Mouse (Mus musculus) inflammation-experienced regulatory T-cells (primary cell): ENCODE measurements around the gene Krtap11-1. TPM values are rescaled to one million over a fixed set of nuclear protein-coding genes. Genes with fewer than 3 reads are reported as not detected.

Source experiments
- polyA plus RNA-seq, 2 experiments: library from polyadenylated mRNA; unstranded; fragments of 100-300 nt; shearing (Covaris generic); gene quantifications; one replicate each; pipeline ENCODE4 v1.2.1; 2017

Krtap11-1 gene
- not detected for polyA plus RNA-seq

GRCm38 (mm10) chr16:89571083-89571482, at the start of gene Krtap11-1:
Gene Krtap11-1, minus strand, starts transcription at chr16:89571183.

Other genes starting within 250 kb of the Krtap11-1 start
- gene Krtap21-1, start 167.3 kb downstream of the Krtap11-1 start, polyA plus RNA-seq: under 1 TPM in 1 of 2 experiments, not detected in 1; 0.45 TPM
- not detected for gene Krtap6-2, start 151.1 kb downstream of the Krtap11-1 start, polyA plus RNA-seq
- gene Krtap8-1, start 83.2 kb downstream of the Krtap11-1 start, polyA plus RNA-seq: not detected
- gene Krtap7-1, start 62.9 kb downstream of the Krtap11-1 start, polyA plus RNA-seq: not detected